Mouse (Mus musculus): ENCODE data around the gene Slc13a5.

DNA sequence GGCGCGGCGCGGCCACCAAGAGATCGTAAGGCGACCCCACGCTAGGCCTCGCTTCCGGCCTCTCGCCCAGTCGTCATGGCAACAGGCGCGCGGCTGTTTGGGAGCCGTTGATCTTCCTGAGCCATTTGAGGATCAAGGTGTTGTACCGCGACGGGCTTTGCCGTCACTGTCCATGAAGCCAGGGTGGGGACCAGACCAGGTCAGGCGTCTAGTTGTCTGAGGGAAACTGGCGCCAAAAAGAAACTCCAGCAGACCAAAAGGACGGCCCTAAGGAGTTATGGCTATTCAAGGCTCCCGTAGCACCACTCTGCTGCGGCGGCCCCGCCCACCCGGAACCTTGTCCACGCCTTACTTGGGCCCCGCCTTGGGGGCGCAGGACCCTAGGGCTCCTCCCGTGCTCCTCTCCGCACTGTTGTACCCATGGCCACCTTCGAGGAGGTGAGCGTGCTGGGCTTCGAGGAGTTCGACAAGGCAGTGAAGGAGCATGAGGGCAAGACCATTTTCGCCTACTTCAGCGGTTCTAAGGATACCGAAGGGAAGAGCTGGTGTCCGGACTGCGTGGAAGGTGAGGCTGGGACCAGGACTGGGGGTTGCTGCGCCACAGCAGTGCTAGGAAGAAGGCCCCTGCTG is 59.7 kb downstream of the Slc13a5 start, which contains the start of the genes 4933427D14Rik and Txndc17:
- TF ChIP-seq CTCF (IDR thresholded peaks at IDR 0.05; ENCODE audit: extremely low read depth, insufficient read length, insufficient replicate concordance, low read depth, low read length), result no peak
- peak; percentile 29; the same call in 1 of the 2 replicates for TF ChIP-seq POLR2A (IDR thresholded peaks at IDR 0.05; ENCODE audit: low read depth, low read length)

All from small intestine, adult 2 months (tissue).